In genomic region chr9:49341044-49341365, GRCm38 (mm10) we compare ENCODE assay signal across 9 mouse cellular contexts. TPM values are rescaled to one million over a fixed set of nuclear protein-coding genes. Genes with fewer than 3 reads are reported as not detected.
DNase-seq lines count a peak whose midpoint lies in the region; ATAC-seq and TF ChIP-seq lines count a peak whose summit lies in the region.
"Had no signal": no experiment of that assay in that cellular context is flagged by ENCODE, and none has a peak within 500 bp of the region (broad histone marks: within the 10 kb centered on the region; RNA-seq: fewer than 3 reads in every experiment).

No protein-coding gene starts in this region.

- H3K27ac ChIP-seq in cerebellum, adult 2 months (ENCODE audit: insufficient read depth, low read length), result no peak overlapping the region
- H3K27ac ChIP-seq in forebrain, embryonic 14.5 days (ENCODE audit: low read depth, low read length), result no peak overlapping the region
- H3K27ac ChIP-seq in kidney, adult 2 months (ENCODE audit: insufficient read depth, low read depth, low read length), result no peak overlapping the region

- WGBS in cerebellum, adult 2 months, result 6% methylated on average over 10 of the region's 10 CpGs
- WGBS in forebrain, embryonic 14.5 days, result 2% methylated on average over 10 of the region's 10 CpGs
- 3% methylated on average over 10 of the region's 10 CpGs for WGBS in kidney, adult 2 months

- no peak for TF ChIP-seq CTCF in cerebellum, adult 2 months (IDR thresholded peaks at IDR 0.05; ENCODE audit: borderline replicate concordance, insufficient read depth, low read depth, low read length)
- no peak for TF ChIP-seq CTCF in kidney, adult 2 months (conservative IDR thresholded peaks at IDR 0.05; ENCODE audit: insufficient read depth, insufficient read length, low read depth, low read length)

- peak overlapping the region; percentile 81 for H3K4me2 ChIP-seq in forebrain, embryonic 14.5 days (ENCODE audit: low read length)

- ATAC-seq in forebrain, embryonic 14.5 days, result no peak

- no peaks in the 10 kb centered on the region for H3K9me3 ChIP-seq in forebrain, embryonic 14.5 days (replicated peaks; ENCODE audit: control insufficient read depth, low read length)

- no peak for TF ChIP-seq POLR2A in cerebellum, adult 2 months (IDR thresholded peaks at IDR 0.05; ENCODE audit: borderline replicate concordance, insufficient read depth, low read length)
- TF ChIP-seq POLR2A in kidney, adult 2 months (IDR thresholded peaks at IDR 0.05; ENCODE audit: low read depth, low read length), result no peak

- H3K4me3 ChIP-seq in cerebellum, adult 2 months (replicated peaks; ENCODE audit: insufficient read depth, low read depth, low read length), result no peak overlapping the region
- H3K4me3 ChIP-seq in forebrain, embryonic 14.5 days (ENCODE audit: low read depth, low read length), result peak overlapping the region; percentile 43
- no peak overlapping the region for H3K4me3 ChIP-seq in kidney, adult 2 months (ENCODE audit: insufficient read depth, low read depth, low read length)

- H3K36me3 ChIP-seq in forebrain, embryonic 14.5 days (ENCODE audit: control insufficient read depth, insufficient read depth, low read length), result no peaks in the 10 kb centered on the region
- no peaks in the 10 kb centered on the region for H3K36me3 ChIP-seq in kidney, adult 2 months (ENCODE audit: control insufficient read depth, insufficient read depth, low read length)

- peaks cover 3% of the 10 kb centered on the region; the same call in 1 of the 2 replicates for H3K27me3 ChIP-seq in cerebellum, adult 2 months (ENCODE audit: control insufficient read depth, insufficient read depth, low read length)
- peaks cover 38% of the 10 kb centered on the region for H3K27me3 ChIP-seq in forebrain, embryonic 14.5 days (replicated peaks; ENCODE audit: control insufficient read depth, insufficient read depth, low read length)
- H3K27me3 ChIP-seq in kidney, adult 2 months (replicated peaks; ENCODE audit: control insufficient read depth, insufficient read depth, low read length), result peaks cover 8% of the 10 kb centered on the region

- no peak overlapping the region; the same call in 1 of the 2 replicates for H3K9ac ChIP-seq in forebrain, embryonic 14.5 days (ENCODE audit: low read length)

- H3K4me1 ChIP-seq in cerebellum, adult 2 months (ENCODE audit: control insufficient read depth, insufficient read depth, low read length), result 0 out of 2 replicates have a peak, but pooled peaks cover 3% of the 10 kb centered on the region
- peaks cover 2% of the 10 kb centered on the region; the same call in 1 of the 2 replicates for H3K4me1 ChIP-seq in forebrain, embryonic 14.5 days (ENCODE audit: control insufficient read depth, insufficient read depth, low read length)
- H3K4me1 ChIP-seq in kidney, adult 2 months (ENCODE audit: control insufficient read depth, insufficient read depth, low read length), result no peaks in the 10 kb centered on the region

- DNase-seq in cerebellum, postnatal 14 days, result peak; percentile 12 to 26
- no peak for DNase-seq in cerebellum, adult 2 months
- DNase-seq in adrenal gland, adult 8-10 months, result peak; percentile 11
- peak; percentile 63 for DNase-seq in forebrain, embryonic 14.5 days (ENCODE audit: low spot score)
- DNase-seq in kidney, adult 2 months, result peak; percentile 27
- peak; percentile 28 to 58 for DNase-seq in lung, postnatal 4 days
- peak; percentile 81 for DNase-seq in testis, postnatal 10 days (ENCODE audit: low spot score)
- DNase-seq in layer of hippocampus, postnatal 36 days, result no peak

RNA-seq across cellular contexts. Expression of gene Drd2, which starts 0.6 kb away (rescaled TPM):
- 5.7 and 8.2 TPM in 2 replicates for polyA plus RNA-seq in cerebellum, adult 2 months (2012; rRNA removed)
- total RNA-seq in adrenal gland, adult 8-10 months (2022), result 1 to 10 TPM; 2.1 to 4.1 (median 2.6) TPM
- polyA plus RNA-seq in forebrain, embryonic 14.5 days (2014; fragmentation: Nextera tagmentation; extraction: Ambion mirVana), result 1.3 and 1.4 TPM in 2 replicates
- 0.12 and 0.44 TPM in 2 replicates for polyA plus RNA-seq in kidney, adult 2 months (2012; rRNA removed)
- total RNA-seq in layer of hippocampus, postnatal 36 days (2021), result 1 to 10 TPM; 3.2 to 3.5 TPM
- total RNA-seq: gastrocnemius, postnatal 4 days had no signal

Comparison
In these comparisons a context has a peak if more than half of its experiments do, and no peak if none do; other contexts are left out.
1. DNase-seq: peak in cerebellum, postnatal 14 days (2 of 2), adrenal gland, adult 8-10 months (single experiment), forebrain, embryonic 14.5 days (single experiment), kidney, adult 2 months (single experiment), lung, postnatal 4 days (2 of 2) and testis, postnatal 10 days (single experiment); none in cerebellum, adult 2 months (0 of 2) and layer of hippocampus, postnatal 36 days (0 of 2).